Mouse (Mus musculus) heart, embryonic 14.5 days (tissue): Measurements from ENCODE around the gene Prickle2. TPM values are rescaled to one million over a fixed set of nuclear protein-coding genes. Genes with fewer than 3 reads are reported as not detected.

Experiments
- ATAC-seq: fragments of 200-750 bp; cut with Nextera tagmentation; 2 replicates; pipeline ENCODE4 v1.8.0; 2017; ENCODE audit warnings: low read depth, moderate TSS enrichment; ENCODE audit not compliant: insufficient number of reproducible peaks, insufficient read depth, low FRiP score
- H3K27ac ChIP-seq, 2 experiments: fragments of 200-500 bp in 1 of 2; fragments of 300-500 bp in 1 of 2; sonication (generic) in 1 of 2; replicated peaks in 1 of 2; 2 replicates each; pipeline ENCODE4 v1.5.1; 2012 to 2014; ENCODE audit warnings: low read depth in 2 of 2, low read length in 2 of 2, control low read depth in 1 of 2, mild to moderate bottlenecking in 1 of 2, mixed read lengths in 1 of 2; ENCODE audit not compliant: control insufficient read depth in 1 of 2, insufficient read depth in 1 of 2
- H3K27me3 ChIP-seq: fragments of 300-500 bp; sonication (generic); 2 replicates; pipeline ENCODE4 v1.6.1; 2014; ENCODE audit warnings: mild to moderate bottlenecking, low read length, control low read depth; ENCODE audit not compliant: control insufficient read depth, insufficient read depth
- H3K36me3 ChIP-seq: fragments of 300-500 bp; sonication (generic); 2 replicates; pipeline ENCODE4 v1.6.1; 2014; ENCODE audit warnings: mild to moderate bottlenecking, control low read depth, low read length, mixed read lengths; ENCODE audit not compliant: control insufficient read depth, insufficient read depth
- H3K4me1 ChIP-seq, 2 experiments: fragments of 200-500 bp in 1 of 2; fragments of 300-500 bp in 1 of 2; sonication (generic) in 1 of 2; 2 replicates each; pipeline ENCODE4 v1.6.1; 2012 to 2014; ENCODE audit warnings: low read length in 2 of 2, control low read depth in 1 of 2, mixed read lengths in 1 of 2; ENCODE audit not compliant: control insufficient read depth in 2 of 2, insufficient read depth in 2 of 2
- H3K4me2 ChIP-seq: fragments of 300-500 bp; sonication (generic); 2 replicates; pipeline ENCODE4 v1.6.1; 2014; ENCODE audit warnings: mild to moderate bottlenecking, low read length
- H3K4me3 ChIP-seq, 2 experiments: fragments of 200-500 bp in 1 of 2; fragments of 300-500 bp in 1 of 2; sonication (generic) in 1 of 2; 2 replicates each; pipeline ENCODE4 v1.5.1; 2012 to 2014; ENCODE audit warnings: low read length in 2 of 2, mild to moderate bottlenecking in 2 of 2, control low read depth in 1 of 2, low read depth in 1 of 2, moderate library complexity in 1 of 2; ENCODE audit not compliant: control insufficient read depth in 1 of 2, insufficient read depth in 1 of 2
- H3K9ac ChIP-seq: fragments of 300-500 bp; sonication (generic); 2 replicates; pipeline ENCODE4 v1.6.1; 2014; ENCODE audit warnings: mild to moderate bottlenecking, low read length
- H3K9me3 ChIP-seq: fragments of 300-500 bp; sonication (generic); 2 replicates; pipeline ENCODE4 v1.6.1; 2016; ENCODE audit warnings: low read length, control low read depth; ENCODE audit not compliant: control insufficient read depth
- WGBS: fragments of 180-500 bp; shearing (Covaris S2); extraction: QIAGEN DNeasy Blood & Tissue Kit; methylation state at CpG from one replicate; pipeline ENCODE4 v1.1.7; 2014; 5-methylcytosine and 5-hydroxymethylcytosine counted together
- polyA plus RNA-seq: library from polyadenylated mRNA; unstranded; fragments of >200 nt; fragmentation: Nextera tagmentation; extraction: Ambion mirVana; gene quantifications from 2 replicates; pipeline ENCODE4 v1.2.1, GENCODE M21; 2014

Prickle2 gene
- polyA plus RNA-seq, 1 experiment from 2014 or later, result 5.8 TPM

DNA sequence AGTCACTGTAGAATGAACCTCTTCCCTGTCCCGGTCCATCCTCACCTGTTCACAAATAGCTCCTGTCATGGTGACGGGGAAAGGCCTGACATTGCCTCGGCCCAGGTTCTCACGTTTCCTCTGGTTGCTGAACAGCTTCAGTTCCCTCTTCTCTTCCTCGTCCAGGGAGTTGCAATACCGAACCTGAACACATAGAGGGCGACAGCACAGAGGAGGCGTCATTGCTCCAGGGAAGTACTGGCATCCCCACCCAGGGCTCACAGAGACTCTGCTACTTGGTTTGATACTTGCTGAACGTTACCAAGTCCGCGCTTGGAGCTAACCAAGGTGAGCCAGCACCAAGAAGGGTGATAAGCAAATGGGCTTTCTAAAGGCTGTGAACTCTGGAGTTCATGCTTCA is 283.7 kb downstream of the Prickle2 start:
- Histone ChIP-seq H3K4me2 (no peak overlapping the region), H3K9me3 (no peaks in the 10 kb centered on the region), H3K27ac (no peak overlapping the region), H3K36me3 (peaks cover 22% of the 10 kb centered on the region), H3K27me3 (no peaks in the 10 kb centered on the region), H3K4me1 (peaks cover 10 to 18% of the 10 kb centered on the region in 2 experiments), H3K9ac (no peak overlapping the region), H3K4me3 (no peak overlapping the region)
- WGBS, result 43% methylated on average over 11 of the region's 11 CpGs
- ATAC-seq, result no peak

DNA sequence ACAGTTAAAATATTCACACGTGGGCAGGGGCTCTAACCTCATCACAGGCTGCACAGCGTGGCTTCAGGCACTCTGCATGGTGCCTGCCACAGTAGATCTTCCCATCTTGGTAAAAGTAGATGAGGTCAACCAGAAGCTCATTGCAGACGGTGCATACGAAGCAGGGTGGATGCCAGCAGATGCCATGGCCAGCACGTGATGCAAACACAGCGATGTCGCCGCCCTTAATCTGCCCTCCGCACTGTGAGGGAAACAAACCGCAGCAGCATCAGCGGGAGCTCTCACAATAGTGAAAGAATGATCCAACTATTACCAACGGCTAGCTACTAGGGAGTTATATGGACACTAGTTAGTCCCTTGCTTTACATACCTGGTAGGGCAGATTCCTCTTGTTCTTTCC is 285.8 kb downstream of the Prickle2 start:
- 85% methylated on average over 12 of the region's 12 CpGs for WGBS
- Histone ChIP-seq H3K4me3 (no peak overlapping the region), H3K27me3 (no peaks in the 10 kb centered on the region), H3K27ac (no peak overlapping the region), H3K9me3 (no peaks in the 10 kb centered on the region), H3K9ac (no peak overlapping the region), H3K4me1 (peaks cover 2 to 5% of the 10 kb centered on the region in 2 experiments), H3K36me3 (peaks cover 34% of the 10 kb centered on the region), H3K4me2 (no peak overlapping the region)
- no peak for ATAC-seq

DNA sequence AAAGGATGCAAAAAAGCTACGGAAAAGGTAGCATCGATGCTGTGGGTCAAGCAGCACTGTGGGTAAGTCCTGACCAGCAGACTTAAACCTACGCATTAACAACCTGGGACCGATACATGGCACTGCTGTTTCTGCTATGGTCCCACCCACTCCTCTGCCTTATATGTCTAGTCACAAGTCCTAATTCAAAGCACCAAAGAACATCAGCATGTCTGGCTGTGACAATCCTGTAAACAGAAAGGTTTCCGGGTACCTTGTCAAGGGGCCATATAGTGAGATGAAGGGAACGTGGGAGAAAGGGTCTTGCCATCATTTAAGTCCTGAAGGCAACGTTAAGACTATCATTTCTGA is 290.6 kb downstream of the Prickle2 start:
- no peak overlapping the region for H3K9ac ChIP-seq
- H3K36me3 ChIP-seq, result peaks cover 42% of the 10 kb centered on the region
- H3K4me1 ChIP-seq, result peaks cover 0 to 3% of the 10 kb centered on the region in 2 experiments; a peak in 1 of 4 replicates
- WGBS, result 88% methylated on average over 7 of the region's 7 CpGs
- no peaks in the 10 kb centered on the region for H3K27me3 ChIP-seq
- H3K4me3 ChIP-seq, result no peak overlapping the region
- no peak for ATAC-seq
- no peaks in the 10 kb centered on the region for H3K9me3 ChIP-seq
- no peak overlapping the region for H3K4me2 ChIP-seq
- H3K27ac ChIP-seq, result no peak overlapping the region

DNA sequence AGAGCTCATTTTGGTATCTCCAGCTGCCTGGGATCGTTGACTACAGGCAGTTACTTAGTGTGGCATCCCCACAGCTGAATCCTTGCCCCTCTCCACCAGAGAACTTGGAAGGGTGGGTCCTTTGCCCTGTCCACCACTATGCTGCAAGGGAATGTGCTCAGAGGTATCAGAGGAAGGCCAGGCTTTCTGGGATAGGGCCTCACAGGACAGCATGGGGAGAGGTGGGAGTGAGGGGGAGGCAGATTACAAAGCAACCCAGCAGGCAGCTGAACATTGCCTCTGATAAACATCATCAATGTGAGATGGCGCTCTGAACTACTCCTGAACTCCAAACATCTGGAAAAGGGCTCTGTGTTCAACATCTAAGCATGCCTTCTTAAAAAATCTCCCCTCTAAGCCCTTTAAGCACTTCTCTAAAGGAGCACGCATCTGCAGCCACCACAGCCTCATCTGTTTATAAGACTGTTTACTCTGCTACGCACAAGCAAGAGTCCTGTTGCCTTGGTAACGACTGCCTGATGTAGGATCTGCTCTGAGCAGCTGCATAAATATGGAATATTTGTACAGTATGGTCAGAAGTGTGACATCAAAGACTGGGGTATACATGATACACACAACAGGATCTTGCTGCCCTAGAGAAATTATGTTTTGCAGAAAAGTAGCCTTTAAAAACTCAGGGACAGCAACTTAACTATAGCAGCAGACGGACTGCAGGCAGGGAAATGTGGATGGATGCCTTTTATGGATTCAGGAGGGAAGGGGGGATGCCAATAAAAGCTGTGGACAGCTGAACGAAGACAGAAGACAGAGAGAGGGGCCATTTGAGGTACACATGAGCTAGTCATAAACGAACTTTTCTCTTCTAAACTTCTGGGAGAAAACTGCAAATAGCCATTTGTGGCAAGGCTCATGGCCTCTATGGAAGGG is 291.2 kb downstream of the Prickle2 start:
- WGBS, result 56% methylated on average over 8 of the region's 8 CpGs
- Histone ChIP-seq H3K4me2 (no peak overlapping the region), H3K27me3 (no peaks in the 10 kb centered on the region), H3K27ac (no peak overlapping the region), H3K9me3 (no peaks in the 10 kb centered on the region), H3K4me1 (peaks cover 0 to 3% of the 10 kb centered on the region in 2 experiments; a peak in 1 of 4 replicates), H3K9ac (no peak overlapping the region), H3K4me3 (no peak overlapping the region), H3K36me3 (peaks cover 37% of the 10 kb centered on the region)
- ATAC-seq, result no peak

- Histone ChIP-seq H3K9me3 (no peaks in the 10 kb centered on the region), H3K27me3 (no peaks in the 10 kb centered on the region), H3K36me3 (peaks cover 44% of the 10 kb centered on the region), H3K27ac (no peak overlapping the region), H3K4me3 (no peak overlapping the region), H3K4me2 (no peak overlapping the region), H3K9ac (no peak overlapping the region), H3K4me1 (peaks cover 0 to 3% of the 10 kb centered on the region in 2 experiments; a peak in 1 of 4 replicates)
- 83% methylated on average over 1 of the region's 1 CpGs for WGBS
- no peak for ATAC-seq
These were observed 292.0 kb downstream of the Prickle2 start for GRCm38 (mm10) chr6:92413982-92414381.

DNA sequence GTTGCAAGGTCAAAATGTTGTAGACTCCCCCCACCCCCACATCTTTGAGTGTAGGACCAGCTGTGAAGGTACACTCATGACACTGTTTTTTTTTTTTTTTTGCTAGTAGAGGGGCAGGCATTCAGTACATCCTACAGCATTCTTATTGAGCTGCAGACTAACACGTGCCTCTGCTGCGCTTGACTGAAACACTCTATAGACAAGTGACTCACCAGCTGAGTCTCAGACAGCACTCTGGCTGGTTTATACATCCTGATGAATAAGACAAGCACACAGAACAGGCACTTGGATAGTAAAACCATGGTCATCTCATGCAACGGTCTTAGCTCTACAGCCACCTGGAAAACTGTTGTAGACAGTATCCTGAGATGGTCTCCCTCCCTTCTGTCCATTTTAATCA is 296.2 kb downstream of the Prickle2 start:
- Histone ChIP-seq H3K27me3 (no peaks in the 10 kb centered on the region), H3K9me3 (no peaks in the 10 kb centered on the region), H3K4me2 (no peak overlapping the region), H3K36me3 (peaks cover 39% of the 10 kb centered on the region), H3K9ac (no peak overlapping the region), H3K4me1 (peaks cover 0 to 3% of the 10 kb centered on the region in 2 experiments; a peak in 1 of 4 replicates), H3K4me3 (no peak overlapping the region), H3K27ac (no peak overlapping the region)
- no peak for ATAC-seq
- WGBS, result 86% methylated on average over 3 of the region's 3 CpGs

DNA sequence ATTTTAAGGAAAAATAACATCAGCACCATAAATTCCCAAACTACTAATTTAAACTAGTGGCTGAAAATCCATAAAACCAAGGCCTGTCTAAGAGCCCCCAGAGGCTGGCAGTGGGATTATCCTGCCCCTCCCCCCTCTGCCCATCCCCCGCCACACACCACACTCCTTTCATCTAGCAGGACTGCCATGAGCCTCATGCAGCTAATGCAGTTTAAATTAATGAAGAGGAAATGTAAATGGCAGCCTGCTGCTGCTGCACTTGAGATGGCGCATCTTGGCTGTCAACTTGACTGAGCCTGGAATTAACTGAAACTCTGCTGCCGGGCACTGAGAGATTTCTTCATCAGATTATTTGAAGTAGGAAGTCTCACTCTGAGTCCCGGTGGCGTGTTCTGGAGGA is 298.7 kb downstream of the Prickle2 start:
- Histone ChIP-seq H3K27me3 (no peaks in the 10 kb centered on the region), H3K4me2 (no peak overlapping the region), H3K4me3 (no peak overlapping the region), H3K9ac (no peak overlapping the region), H3K4me1 (no peaks in the 10 kb centered on the region), H3K9me3 (no peaks in the 10 kb centered on the region), H3K36me3 (peaks cover 33% of the 10 kb centered on the region), H3K27ac (no peak overlapping the region)
- 64% methylated on average over 5 of the region's 5 CpGs for WGBS
- no peak for ATAC-seq
